Mouse (Mus musculus): ENCODE measurements around the gene Lenep.

- TF ChIP-seq CTCF (IDR thresholded peaks at IDR 0.05; ENCODE audit: low read depth, low read length) (no peak), POLR2A (IDR thresholded peaks at IDR 0.05; ENCODE audit: extremely low read depth, insufficient read depth, low read length) (no peak)
These were observed 18.8 kb downstream of the Lenep start for GRCm38 (mm10) chr3:89383651-89384255.

Data from liver, adult 2 months (tissue).